Mouse (Mus musculus) hindlimb bud, embryonic 11.5 days (tissue): Measurements from ENCODE around the gene Ric8b.

Experiments
- DNase-seq: peaks from one replicate; pipeline ENCODE4 v3.0.0-alpha.2; 2012; ENCODE audit warnings: low read depth, low spot score; ENCODE audit errors: extremely low spot score

Ric8b gene

DNA sequence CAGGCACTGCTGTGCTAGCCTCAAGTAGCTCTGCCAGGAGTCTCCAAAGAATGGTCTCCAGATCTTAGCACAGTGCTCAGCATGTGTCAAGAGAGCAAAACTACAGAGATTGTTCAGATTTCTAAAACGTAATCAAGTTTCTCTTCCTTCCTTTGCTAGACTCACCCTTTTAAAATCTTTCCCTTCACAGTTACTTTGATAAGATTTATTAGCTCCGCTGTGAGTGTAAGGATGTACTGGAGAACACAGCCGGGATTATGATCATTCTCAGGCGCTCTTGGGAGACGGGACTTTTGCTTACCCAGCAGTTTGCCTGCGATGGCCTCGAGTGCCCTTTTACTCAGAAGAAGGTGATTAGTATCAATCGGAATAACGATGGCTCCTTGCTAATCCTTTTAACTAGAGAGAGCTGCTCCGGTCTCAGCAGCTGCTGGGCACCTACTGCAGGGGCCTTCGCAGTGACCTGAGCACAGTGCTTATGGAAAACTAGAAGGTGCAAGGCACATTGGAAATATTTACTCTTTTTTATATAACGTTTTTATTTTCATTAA lies 43.0 kb downstream of the Ric8b start:
- no peak for DNase-seq

- no peak for DNase-seq
Measured at GRCm38 (mm10) chr10:84963126-84963525, 45.7 kb downstream of the Ric8b start.

DNA sequence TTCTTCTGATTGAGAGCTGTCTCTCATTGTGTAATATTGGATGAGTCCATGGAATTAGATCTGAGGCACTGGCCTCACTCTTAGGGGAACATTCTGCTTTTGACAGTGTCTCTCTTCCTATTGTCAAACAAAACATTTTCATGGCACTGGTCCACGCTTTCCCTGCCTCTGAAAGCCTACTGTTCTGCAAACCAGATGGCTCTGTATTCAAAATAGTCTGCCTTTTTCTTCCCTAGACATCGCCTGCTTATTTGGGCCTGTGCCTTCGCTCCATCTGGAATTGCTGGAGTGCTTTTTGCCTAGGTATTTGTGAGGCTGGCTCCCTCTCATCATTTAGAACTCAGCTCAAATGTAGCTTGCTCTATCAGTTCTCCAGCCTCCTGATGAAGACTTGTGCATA lies 46.3 kb downstream of the Ric8b start:
- DNase-seq, result no peak

DNA sequence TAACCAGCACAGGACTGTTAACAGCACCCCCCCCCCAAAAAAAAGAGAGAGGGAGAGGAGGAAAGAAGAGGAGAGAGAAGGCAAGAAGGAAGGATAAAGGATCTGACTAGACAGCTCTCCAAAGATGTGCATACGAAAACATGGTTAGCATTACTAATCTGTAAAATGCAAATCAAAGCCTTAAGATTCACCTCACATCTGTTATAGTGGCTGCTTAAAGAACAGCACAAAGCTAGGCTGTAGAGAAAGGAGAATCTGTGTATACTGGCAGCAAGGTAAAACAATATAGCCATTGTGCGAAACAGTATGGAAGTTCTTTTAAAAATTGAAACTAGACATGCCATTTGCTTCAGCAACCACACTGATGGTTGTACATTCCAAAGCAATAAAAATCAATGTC lies 49.1 kb downstream of the Ric8b start:
- no peak for DNase-seq

- DNase-seq, result no peak
Measured at GRCm38 (mm10) chr10:84967645-84968044, 50.2 kb downstream of the Ric8b start.

- DNase-seq, result no peak
Measured at GRCm38 (mm10) chr10:84968852-84969704, 51.7 kb downstream of the Ric8b start.

DNA sequence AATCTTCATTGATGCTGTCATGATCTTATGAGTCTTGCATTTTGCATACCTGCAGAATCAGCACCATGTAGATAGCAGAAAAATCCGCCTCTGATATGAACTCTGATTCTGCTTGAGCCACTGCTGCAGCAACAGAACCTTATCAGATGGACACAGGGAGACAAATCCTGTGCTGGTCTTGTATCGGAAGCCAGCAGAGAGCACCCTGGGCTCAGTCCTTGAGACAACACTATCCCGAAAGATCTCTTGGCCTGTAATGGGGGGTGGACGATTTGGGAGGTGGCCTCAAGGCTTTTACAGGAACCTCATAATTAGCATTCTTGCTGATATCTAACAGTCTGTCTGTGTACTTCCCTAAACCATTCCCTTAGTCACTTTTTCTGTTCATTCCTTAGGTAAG lies 57.8 kb downstream of the Ric8b start:
- DNase-seq, result no peak

GRCm38 (mm10) chr10:84976588-84977351 lies 59.4 kb downstream of the Ric8b start:
- no peak for DNase-seq

DNA sequence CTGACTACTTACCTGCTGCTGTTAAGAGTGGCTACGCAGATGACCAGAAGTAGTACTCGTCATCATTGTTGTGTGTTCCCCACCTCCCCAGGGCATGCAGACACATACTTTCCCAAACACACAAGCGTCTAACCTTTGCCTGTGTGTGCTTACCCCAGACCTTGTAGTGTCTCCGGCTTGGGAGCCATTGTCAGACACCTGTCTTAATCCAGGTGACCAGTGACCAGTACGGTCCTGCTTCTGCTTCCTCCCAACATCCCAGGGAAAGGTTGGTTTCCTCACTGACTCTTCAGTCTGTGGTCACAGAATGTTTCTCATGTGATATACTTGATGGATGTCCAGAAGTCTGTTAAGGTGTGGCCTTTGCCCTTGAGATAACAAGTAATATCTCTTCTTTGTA lies 62.9 kb downstream of the Ric8b start:
- DNase-seq, result no peak

DNA sequence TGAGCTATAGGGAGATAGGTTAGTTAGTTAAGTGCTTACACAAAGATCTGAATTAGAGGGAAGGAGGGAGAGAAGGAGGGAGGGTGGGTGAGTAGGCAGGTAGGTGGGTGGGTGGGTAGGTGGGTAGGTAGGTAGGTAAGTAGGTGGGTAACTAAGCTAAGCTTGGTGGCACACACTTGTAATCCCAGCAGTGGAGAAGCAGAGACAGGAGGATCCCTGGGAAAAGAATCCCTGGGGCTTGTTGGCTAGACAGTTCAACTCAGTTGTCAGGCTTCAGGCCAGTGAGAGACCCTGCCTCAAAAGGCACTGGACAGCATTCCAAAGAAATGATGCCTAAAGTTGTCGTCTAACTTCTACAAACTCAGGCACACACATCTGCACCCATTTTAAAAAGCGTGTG lies 64.0 kb downstream of the Ric8b start:
- DNase-seq, result no peak

- DNase-seq, result no peak
Measured at GRCm38 (mm10) chr10:84982675-84983074, 65.3 kb downstream of the Ric8b start.

GRCm38 (mm10) chr10:84985956-84986355 lies 68.5 kb downstream of the Ric8b start:
- no peak for DNase-seq

DNA sequence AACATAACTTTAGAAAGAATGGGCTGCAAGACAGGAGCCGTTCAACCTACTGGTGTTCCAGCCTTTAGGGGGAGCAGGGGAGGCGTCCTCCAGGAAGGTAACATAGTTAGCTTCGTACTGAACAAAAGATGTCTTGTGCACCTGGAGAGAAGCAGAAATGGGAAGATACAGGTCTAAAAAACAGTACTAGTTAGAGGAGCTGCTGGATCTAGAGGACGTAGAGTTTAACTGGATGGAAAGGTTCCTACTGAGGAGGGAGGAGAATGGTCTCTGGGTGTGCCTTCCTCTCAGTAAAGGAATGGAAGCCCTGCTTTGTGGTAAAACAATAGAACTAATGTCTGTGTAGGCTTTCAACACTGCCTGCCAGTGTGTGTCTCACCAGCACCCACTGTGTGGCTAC lies 70.2 kb downstream of the Ric8b start:
- DNase-seq, result no peak

DNA sequence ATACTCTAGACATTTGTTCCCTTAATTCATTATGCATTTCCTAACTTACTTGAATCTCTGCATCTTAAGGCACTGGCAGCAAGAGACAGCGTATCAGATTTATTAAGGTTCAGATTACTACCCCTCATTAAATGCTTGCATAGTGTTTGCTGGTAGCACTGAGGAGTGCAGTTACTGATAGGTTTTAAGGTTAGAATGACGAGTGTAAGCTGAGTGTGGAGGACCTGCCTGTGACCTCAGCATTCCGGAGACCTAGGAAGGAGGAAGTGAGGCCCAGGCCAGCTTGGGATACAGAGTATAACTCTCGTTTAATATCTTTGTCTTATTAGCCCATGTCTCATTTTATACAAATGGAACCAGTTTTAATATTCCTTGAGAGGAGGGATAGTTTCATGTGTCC lies 71.2 kb downstream of the Ric8b start:
- no peak for DNase-seq

DNA sequence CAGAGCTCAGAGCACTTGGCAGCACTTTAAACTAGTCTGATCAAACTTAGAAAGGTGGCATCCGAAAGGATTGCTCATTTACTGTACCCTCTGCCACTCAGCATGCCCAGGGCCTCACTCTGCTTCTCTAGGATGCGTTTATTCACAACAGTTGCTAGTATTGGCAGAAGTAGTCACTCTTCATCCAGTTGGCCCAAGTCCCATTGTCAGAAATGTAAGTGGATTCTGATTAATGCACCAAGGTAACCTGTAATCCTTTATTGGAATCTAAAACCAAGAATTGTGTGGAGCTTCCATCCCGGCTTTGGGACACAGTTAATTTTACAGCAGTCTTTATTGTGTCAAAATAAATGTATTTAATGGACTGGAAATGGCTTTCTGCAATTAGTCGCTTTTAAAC lies 76.9 kb downstream of the Ric8b start:
- no peak for DNase-seq

DNA sequence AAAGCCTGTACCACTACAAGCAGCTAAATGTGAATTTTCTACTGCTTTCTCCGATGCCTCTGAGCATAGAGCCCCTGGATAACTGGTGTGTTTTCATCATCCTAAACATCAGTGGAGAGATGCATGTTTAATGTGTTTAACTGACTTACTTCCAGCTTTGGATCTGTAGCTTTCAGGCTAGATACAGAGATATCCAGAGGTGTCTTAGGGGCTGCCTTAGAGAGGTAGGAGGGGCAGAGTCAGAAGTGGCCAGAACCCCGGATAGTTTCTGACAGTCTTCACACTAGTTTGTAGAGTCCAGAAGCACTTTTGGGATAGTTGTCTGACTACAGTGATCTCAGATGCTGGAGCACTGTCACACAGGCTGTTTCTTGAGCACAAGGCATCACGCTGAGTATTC lies 77.6 kb downstream of the Ric8b start:
- DNase-seq, result no peak

- DNase-seq, result no peak
Measured at GRCm38 (mm10) chr10:84996366-84996765, 79.0 kb downstream of the Ric8b start.

- DNase-seq, result no peak
Measured at GRCm38 (mm10) chr10:84997571-84998224, 80.3 kb downstream of the Ric8b start.

- DNase-seq, result no peak
Measured at GRCm38 (mm10) chr10:84998225-84998579, 80.8 kb downstream of the Ric8b start.

GRCm38 (mm10) chr10:85001920-85002319 lies 84.5 kb downstream of the Ric8b start:
- DNase-seq, result no peak

GRCm38 (mm10) chr10:85003190-85004026 lies 86.0 kb downstream of the Ric8b start:
- no peak for DNase-seq
